Mouse (Mus musculus): ENCODE data around the gene Ccdc18. TPM values are rescaled to one million over a fixed set of nuclear protein-coding genes. Genes with fewer than 3 reads are reported as not detected.
"Not testable (repeated sequence)": the region's sequence is repeated elsewhere in the genome, so short reads cannot be mapped to it uniquely, and the experiment has no call there.

Gene Ccdc18
- 1 to 10 TPM; 1.0 to 1.5 TPM for total RNA-seq (2021)

GRCm38 (mm10) chr5:108132441-108133243, at the start of gene Ccdc18, which contains the start of gene Tmed5:
Gene Ccdc18, plus strand, starts transcription at chr5:108132875.
Gene Tmed5, minus strand, starts transcription at chr5:108132620.
- peak; percentile 97 for DNase-seq

GRCm38 (mm10) chr5:108085440-108085839, 47.2 kb upstream of the Ccdc18 start:
- DNase-seq = no peak

GRCm38 (mm10) chr5:108092731-108093130, 39.9 kb upstream of the Ccdc18 start:
- DNase-seq = not testable (repeated sequence)

DNA sequence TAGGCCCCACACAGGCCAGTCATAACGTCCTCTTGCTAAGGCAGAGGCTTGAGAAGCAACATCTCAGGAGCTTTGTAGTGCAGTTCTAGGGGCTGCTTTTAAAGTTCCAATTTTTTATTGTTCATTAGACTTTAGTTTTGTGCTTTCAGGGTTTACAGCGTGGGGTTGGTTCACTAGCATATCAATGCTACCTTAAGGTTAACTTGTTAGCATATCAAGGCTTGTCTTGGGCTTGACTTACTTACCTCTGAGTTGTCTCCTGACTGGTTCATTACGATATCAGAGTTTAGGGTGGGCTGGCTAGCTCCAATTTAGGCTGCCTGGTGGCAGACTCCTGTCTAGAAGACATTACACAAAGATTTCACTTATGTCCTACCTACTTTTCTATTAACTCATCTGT, 35.0 kb upstream of the Ccdc18 start:
- DNase-seq = no peak

- no peak for DNase-seq
These were observed 32.5 kb upstream of the Ccdc18 start for GRCm38 (mm10) chr5:108100196-108100595.

DNA sequence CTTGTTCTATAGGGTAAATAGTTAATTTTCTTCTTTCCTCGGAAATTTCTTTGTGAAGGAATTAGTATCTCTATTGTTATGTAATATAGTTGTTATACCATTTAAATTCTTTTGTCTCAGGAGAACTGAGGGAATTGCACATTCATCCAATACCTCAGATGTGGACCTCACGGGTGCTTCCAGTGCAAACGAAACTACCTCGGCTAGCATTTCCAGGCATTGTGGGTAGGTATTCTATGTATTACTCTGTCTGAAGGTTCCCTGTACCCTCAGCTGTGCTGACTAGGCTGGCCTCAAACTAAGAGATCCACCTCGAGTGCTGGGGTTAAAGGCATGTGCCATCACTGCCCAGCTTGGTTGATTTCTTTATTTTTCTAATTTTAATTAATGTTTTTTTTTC, 28.4 kb upstream of the Ccdc18 start:
- DNase-seq = no peak

- no peak for DNase-seq
These were observed 23.3 kb upstream of the Ccdc18 start for GRCm38 (mm10) chr5:108109346-108109745.

GRCm38 (mm10) chr5:108117693-108118092, 15.0 kb upstream of the Ccdc18 start:
- DNase-seq = no peak

- no peak for DNase-seq
These were observed 12.3 kb upstream of the Ccdc18 start for GRCm38 (mm10) chr5:108120221-108120900.

DNA sequence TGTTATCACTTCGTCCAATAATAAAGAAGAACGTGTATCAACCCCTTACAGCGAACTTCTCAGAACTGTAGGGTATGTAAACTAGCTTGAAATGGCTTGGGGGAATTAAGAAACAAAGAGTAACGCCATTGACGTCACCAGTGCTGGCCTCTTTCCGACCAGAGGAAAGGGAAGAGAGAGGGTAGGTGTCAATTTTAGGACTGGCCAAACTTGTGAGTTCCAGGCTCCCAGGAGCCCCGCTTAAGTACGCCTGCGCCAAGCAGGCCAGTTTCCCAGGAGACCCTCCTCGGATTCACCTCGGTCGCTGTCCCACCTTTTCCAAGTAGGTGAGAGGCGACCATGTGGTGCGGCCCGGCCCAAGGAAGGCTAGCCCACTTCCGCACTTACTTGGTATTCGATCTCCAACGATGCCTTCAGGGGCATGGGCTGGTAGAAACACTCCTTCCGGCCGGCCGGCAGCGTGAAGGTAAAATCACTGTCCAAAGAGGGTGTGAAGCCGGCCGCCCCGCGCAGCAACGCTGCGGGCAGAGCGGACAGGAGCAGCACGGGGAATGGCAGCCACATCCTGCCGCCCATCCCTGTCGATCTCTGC, 730 bp upstream of the Ccdc18 start:
- no peak for DNase-seq

DNA sequence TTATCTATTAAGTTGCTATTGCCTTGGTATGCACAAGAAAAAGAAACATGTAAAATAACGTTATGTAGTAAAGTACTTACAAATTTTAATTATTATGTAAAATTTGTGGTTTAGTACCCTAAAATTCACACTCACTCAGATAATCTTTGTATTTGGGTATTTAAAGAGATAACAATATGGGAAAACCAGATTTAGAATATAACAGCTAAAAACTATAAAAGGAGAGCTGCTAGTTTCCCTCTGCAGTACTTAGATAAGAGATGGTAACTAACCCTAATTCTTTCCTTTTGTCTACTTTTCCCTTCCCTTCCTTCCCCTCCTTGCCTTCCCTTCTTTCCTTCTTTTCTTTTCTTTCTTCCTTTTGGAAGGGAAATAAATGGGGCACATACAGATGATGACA, 19.9 kb downstream of the Ccdc18 start:
- DNase-seq = no peak

DNA sequence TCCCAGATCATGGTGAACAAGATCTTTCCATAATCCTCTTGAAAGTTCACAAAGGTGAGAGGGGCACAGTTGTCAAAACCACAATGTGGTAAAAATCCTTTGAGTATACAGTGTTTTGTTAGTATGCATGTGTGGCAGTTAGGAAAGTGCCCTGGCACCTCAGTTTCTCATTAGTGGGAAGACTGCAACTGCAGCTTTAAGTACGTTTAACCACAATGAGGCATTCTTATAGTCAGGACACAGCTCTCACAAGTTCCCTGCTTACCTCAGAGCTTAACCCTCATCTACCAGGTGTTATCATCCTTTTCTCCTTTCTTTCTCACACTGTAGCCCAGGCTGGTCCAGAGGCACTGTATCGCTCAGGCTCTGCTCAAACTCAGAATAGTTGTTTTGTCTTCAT, 28.1 kb downstream of the Ccdc18 start:
- DNase-seq = no peak

- no peak for DNase-seq
These were observed 31.0 kb downstream of the Ccdc18 start for GRCm38 (mm10) chr5:108163695-108164094.

- DNase-seq = no peak
These were observed 51.4 kb downstream of the Ccdc18 start for GRCm38 (mm10) chr5:108184050-108184449.

DNA sequence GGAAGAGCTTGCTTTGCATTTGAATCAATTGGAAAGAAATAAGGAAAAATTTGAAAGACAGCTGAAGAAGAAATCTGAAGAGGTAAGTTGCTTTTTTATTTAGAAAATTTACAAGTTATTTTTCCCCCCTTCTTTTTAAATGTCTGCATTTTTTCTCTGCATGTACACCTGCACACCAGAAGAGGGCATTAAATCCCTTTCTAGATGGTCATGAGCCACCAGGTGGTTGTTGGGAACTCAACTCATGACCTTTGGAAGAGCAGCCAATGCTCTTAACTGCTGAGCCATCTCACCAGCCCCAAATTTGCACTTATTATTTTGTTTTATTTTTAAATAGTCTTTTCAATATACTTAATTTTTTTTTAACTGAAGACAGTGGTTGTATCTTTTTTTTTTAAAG, 56.3 kb downstream of the Ccdc18 start:
- DNase-seq = no peak

DNA sequence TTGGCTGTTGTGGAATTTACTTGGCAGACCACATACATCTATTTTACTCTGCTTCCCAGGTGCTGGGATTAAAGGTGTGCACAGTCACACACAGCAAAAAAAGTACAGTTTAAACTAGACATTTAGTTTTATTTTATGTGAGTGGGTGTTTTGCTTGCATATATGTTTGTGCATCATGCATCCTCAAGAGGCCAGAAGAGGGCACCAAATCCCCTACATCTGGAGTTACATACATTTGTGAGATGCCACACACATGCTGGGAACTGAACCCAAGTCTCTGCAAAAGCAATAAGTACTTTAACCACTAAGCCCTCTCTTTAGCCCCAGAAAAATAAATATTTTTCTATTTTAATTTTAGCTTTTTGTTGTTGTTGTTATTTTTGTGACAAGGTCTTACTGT, 73.3 kb downstream of the Ccdc18 start:
- no peak for DNase-seq

- no peak for DNase-seq
These were observed 78.8 kb downstream of the Ccdc18 start for GRCm38 (mm10) chr5:108211512-108211911.

DNA sequence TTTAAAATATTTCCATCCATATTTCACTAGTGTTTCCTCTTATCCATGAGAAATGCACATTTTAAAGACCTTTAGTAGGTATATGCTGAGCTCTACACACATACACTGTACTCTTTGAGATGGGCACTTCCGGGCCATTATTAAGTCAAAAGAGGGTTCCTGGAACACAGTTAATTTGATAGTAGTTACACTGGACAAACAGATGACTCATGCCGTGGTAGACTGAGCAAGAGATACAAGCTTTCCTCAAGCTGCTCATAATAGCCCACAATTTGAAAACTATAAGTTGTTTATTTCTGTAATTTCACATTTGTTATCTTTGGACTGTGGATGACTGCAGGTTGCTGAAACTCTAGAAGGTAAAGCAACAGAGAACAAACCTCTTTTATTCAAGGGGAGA, 82.3 kb downstream of the Ccdc18 start:
- DNase-seq = no peak

- no peak for DNase-seq
These were observed 91.4 kb downstream of the Ccdc18 start for GRCm38 (mm10) chr5:108224077-108224476.

- DNase-seq = no peak
These were observed 93.5 kb downstream of the Ccdc18 start for GRCm38 (mm10) chr5:108226159-108226558.

DNA sequence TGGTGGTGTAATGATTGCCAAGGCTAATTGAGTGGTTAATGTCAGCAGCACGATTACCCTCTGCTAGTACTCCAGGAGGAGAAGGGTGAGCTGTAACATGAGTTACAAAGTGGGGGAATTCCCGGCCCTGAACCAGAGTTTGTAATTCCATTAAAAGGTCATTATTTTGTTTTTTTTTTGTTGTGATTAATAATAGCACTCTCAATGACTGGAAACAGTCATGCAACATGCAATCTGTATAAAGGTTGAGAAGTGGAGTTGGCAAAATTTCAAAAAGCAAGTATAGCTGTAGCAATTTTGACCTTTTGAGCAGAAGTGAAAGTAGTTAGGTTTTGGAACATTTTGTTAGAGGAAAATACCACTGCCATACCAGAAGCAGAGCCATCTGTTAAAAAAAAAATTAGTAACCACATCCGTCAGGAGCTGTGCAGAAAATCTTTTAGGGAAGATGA, 113.7 kb downstream of the Ccdc18 start:
- no peak for DNase-seq

- no peak for DNase-seq
These were observed 117.4 kb downstream of the Ccdc18 start for GRCm38 (mm10) chr5:108250033-108250432.

DNA sequence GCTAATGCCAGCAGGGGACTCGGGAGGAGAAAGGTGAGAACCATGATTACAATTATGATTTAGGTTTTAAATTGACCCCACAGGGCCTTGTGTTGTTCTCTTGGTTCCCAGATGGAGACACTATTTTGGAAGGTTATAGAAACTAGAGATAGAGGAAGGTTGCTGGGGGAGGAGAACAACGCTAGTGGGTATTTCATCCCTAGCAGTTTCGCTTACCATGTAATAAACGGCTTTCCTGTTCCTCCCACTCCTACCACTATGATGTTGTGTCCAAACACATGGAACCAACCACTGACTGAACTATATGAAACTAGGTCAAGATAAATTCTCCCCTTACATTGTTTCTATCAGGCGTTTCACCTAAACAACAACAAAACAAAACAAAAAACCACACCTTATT, 122.6 kb downstream of the Ccdc18 start:
- no peak for DNase-seq
